Mouse (Mus musculus) forebrain, embryonic 16.5 days (tissue): ENCODE results near the gene Gm17359. TPM values are rescaled to one million over a fixed set of nuclear protein-coding genes. Genes with fewer than 3 reads are reported as not detected.

Experiments used
- ATAC-seq: fragments of 200-750 bp; cut with Nextera tagmentation; 2 replicates; pipeline ENCODE4 v1.8.0; 2017; ENCODE audit warnings: mild to moderate bottlenecking, moderate library complexity
- H3K27ac ChIP-seq: fragments of 300-500 bp; sonication (generic); 2 replicates; pipeline ENCODE4 v1.5.1; 2014; ENCODE audit warnings: low read length, control low read depth
- H3K27me3 ChIP-seq: fragments of 300-500 bp; sonication (generic); replicated peaks from 2 replicates; pipeline ENCODE4 v1.6.1; 2014; ENCODE audit warnings: low read length; ENCODE audit not compliant: control insufficient read depth, insufficient read depth
- H3K36me3 ChIP-seq: fragments of 300-500 bp; sonication (generic); 2 replicates; pipeline ENCODE4 v1.6.1; 2014; ENCODE audit not compliant: control insufficient read depth, insufficient read depth
- H3K4me1 ChIP-seq: fragments of 300-500 bp; sonication (generic); replicated peaks from 2 replicates; pipeline ENCODE4 v1.6.1; 2014; ENCODE audit warnings: low read length; ENCODE audit not compliant: control insufficient read depth, insufficient read depth
- H3K4me2 ChIP-seq: fragments of 300-500 bp; sonication (generic); 2 replicates; pipeline ENCODE4 v1.6.1; 2014; ENCODE audit warnings: mild to moderate bottlenecking, low read length, control low read depth
- H3K4me3 ChIP-seq: fragments of 300-500 bp; sonication (generic); replicated peaks from 2 replicates; pipeline ENCODE4 v1.5.1; 2014; ENCODE audit warnings: mild to moderate bottlenecking, low read length, control low read depth
- H3K9ac ChIP-seq: fragments of 300-500 bp; sonication (generic); replicated peaks from 2 replicates; pipeline ENCODE4 v1.6.1; 2014; ENCODE audit warnings: low read depth, low read length, control low read depth
- H3K9me3 ChIP-seq: fragments of 300-500 bp; sonication (generic); 2 replicates; pipeline ENCODE4 v1.6.1; 2016; ENCODE audit warnings: low read length; ENCODE audit not compliant: control insufficient read depth
- WGBS: fragments of 180-500 bp; shearing (Covaris S2); extraction: QIAGEN DNeasy Blood & Tissue Kit; methylation state at CpG from one replicate; pipeline ENCODE4 v1.1.7; 2014; 5-methylcytosine and 5-hydroxymethylcytosine counted together
- polyA plus RNA-seq: library from polyadenylated mRNA; unstranded; fragments of >200 nt; fragmentation: Nextera tagmentation; extraction: Ambion mirVana; gene quantifications from 2 replicates; pipeline ENCODE4 v1.2.1, GENCODE M21; 2015

Gene Gm17359
- polyA plus RNA-seq, 1 experiment from 2014 or later = not detected

- no peak for ATAC-seq
- no peaks in the 10 kb centered on the region for H3K27me3 ChIP-seq
- no peaks in the 10 kb centered on the region for H3K36me3 ChIP-seq
- H3K9me3 ChIP-seq = no peaks in the 10 kb centered on the region
- H3K4me2 ChIP-seq = no peak overlapping the region
- no peaks in the 10 kb centered on the region for H3K4me1 ChIP-seq
- 56% methylated on average over 3 of the region's 3 CpGs for WGBS
- no peak overlapping the region for H3K9ac ChIP-seq
- no peak overlapping the region for H3K27ac ChIP-seq
- H3K4me3 ChIP-seq = no peak overlapping the region
These were observed 4.3 kb downstream of the Gm17359 start for GRCm38 (mm10) chr3:79340737-79341136.

GRCm38 (mm10) chr3:79342961-79343735, 6.7 kb downstream of the Gm17359 start:
- no peaks in the 10 kb centered on the region for H3K27me3 ChIP-seq
- no peaks in the 10 kb centered on the region for H3K4me1 ChIP-seq
- H3K4me2 ChIP-seq = no peak overlapping the region
- no peak overlapping the region for H3K4me3 ChIP-seq
- H3K36me3 ChIP-seq = no peaks in the 10 kb centered on the region
- H3K9ac ChIP-seq = no peak overlapping the region
- H3K27ac ChIP-seq = no peak overlapping the region
- ATAC-seq = no peak
- WGBS = 73% methylated on average over 17 of the region's 17 CpGs
- no peaks in the 10 kb centered on the region for H3K9me3 ChIP-seq

- WGBS = 79% methylated on average over 1 of the region's 1 CpGs
- Histone ChIP-seq H3K36me3 (no peaks in the 10 kb centered on the region), H3K4me1 (no peaks in the 10 kb centered on the region), H3K27ac (no peak overlapping the region), H3K4me3 (no peak overlapping the region), H3K27me3 (no peaks in the 10 kb centered on the region), H3K9ac (no peak overlapping the region), H3K4me2 (no peak overlapping the region), H3K9me3 (no peaks in the 10 kb centered on the region)
- no peak for ATAC-seq
These were observed 12.8 kb downstream of the Gm17359 start for GRCm38 (mm10) chr3:79349311-79349710.

GRCm38 (mm10) chr3:79358721-79359120, 22.3 kb downstream of the Gm17359 start:
- no peaks in the 10 kb centered on the region for H3K9me3 ChIP-seq
- no peak for ATAC-seq

GRCm38 (mm10) chr3:79360317-79361101, 24.0 kb downstream of the Gm17359 start:
- Histone ChIP-seq H3K9me3 (no peaks in the 10 kb centered on the region), H3K27ac (no peak overlapping the region), H3K4me1 (no peaks in the 10 kb centered on the region; the same call in 1 of the 2 replicates), H3K4me2 (no peak overlapping the region), H3K36me3 (no peaks in the 10 kb centered on the region), H3K9ac (no peak overlapping the region), H3K27me3 (no peaks in the 10 kb centered on the region), H3K4me3 (no peak overlapping the region)
- 65% methylated on average over 15 of the region's 15 CpGs for WGBS
- ATAC-seq = no peak

More at GRCm38 (mm10) chr3:79358721-79359120, 22.3 kb downstream of the Gm17359 start:
- Histone ChIP-seq H3K36me3 (no peaks in the 10 kb centered on the region), H3K27ac (no peak overlapping the region), H3K4me1 (no peaks in the 10 kb centered on the region; the same call in 1 of the 2 replicates), H3K4me2 (no peak overlapping the region), H3K9ac (no peak overlapping the region), H3K27me3 (no peaks in the 10 kb centered on the region), H3K4me3 (no peak overlapping the region)
- 9% methylated on average over 4 of the region's 4 CpGs for WGBS

GRCm38 (mm10) chr3:79366098-79366497, 29.6 kb downstream of the Gm17359 start:
- Histone ChIP-seq H3K36me3 (no peaks in the 10 kb centered on the region), H3K4me1 (no peaks in the 10 kb centered on the region), H3K27me3 (no peaks in the 10 kb centered on the region), H3K27ac (no peak overlapping the region), H3K4me3 (no peak overlapping the region), H3K4me2 (no peak overlapping the region), H3K9me3 (no peaks in the 10 kb centered on the region), H3K9ac (no peak overlapping the region)
- 46% methylated on average over 8 of the region's 8 CpGs for WGBS
- no peak for ATAC-seq

GRCm38 (mm10) chr3:79368306-79368705, 31.8 kb downstream of the Gm17359 start:
- no peak for ATAC-seq
- H3K4me2 ChIP-seq = no peak overlapping the region

GRCm38 (mm10) chr3:79370385-79370929, 34.0 kb downstream of the Gm17359 start:
- Histone ChIP-seq H3K9ac (no peak overlapping the region), H3K27me3 (no peaks in the 10 kb centered on the region), H3K4me1 (no peaks in the 10 kb centered on the region), H3K4me3 (no peak overlapping the region), H3K27ac (no peak overlapping the region), H3K9me3 (no peaks in the 10 kb centered on the region), H3K4me2 (no peak overlapping the region), H3K36me3 (no peaks in the 10 kb centered on the region)
- ATAC-seq = no peak
- 52% methylated on average over 4 of the region's 4 CpGs for WGBS

More at GRCm38 (mm10) chr3:79368306-79368705, 31.8 kb downstream of the Gm17359 start:
- H3K4me3 ChIP-seq = no peak overlapping the region
- 78% methylated on average over 6 of the region's 6 CpGs for WGBS
- H3K36me3 ChIP-seq = no peaks in the 10 kb centered on the region
- H3K9ac ChIP-seq = no peak overlapping the region
- no peaks in the 10 kb centered on the region for H3K27me3 ChIP-seq
- H3K9me3 ChIP-seq = no peaks in the 10 kb centered on the region
- no peak overlapping the region for H3K27ac ChIP-seq
- no peaks in the 10 kb centered on the region for H3K4me1 ChIP-seq

GRCm38 (mm10) chr3:79371506-79372195, 35.2 kb downstream of the Gm17359 start:
- 80% methylated on average over 7 of the region's 7 CpGs for WGBS
- H3K9me3 ChIP-seq = no peaks in the 10 kb centered on the region
- H3K4me3 ChIP-seq = no peak overlapping the region
- H3K4me2 ChIP-seq = no peak overlapping the region
- no peaks in the 10 kb centered on the region for H3K4me1 ChIP-seq
- no peaks in the 10 kb centered on the region for H3K36me3 ChIP-seq
- H3K27me3 ChIP-seq = no peaks in the 10 kb centered on the region
- H3K27ac ChIP-seq = no peak overlapping the region
- no peak overlapping the region for H3K9ac ChIP-seq
- no peak for ATAC-seq
